Mouse (Mus musculus) heart, postnatal 25 days (tissue): Measurements from ENCODE around the gene Slc23a3. TPM values are rescaled to one million over a fixed set of nuclear protein-coding genes. Genes with fewer than 3 reads are reported as not detected.

Experiments
- DNase-seq: peaks from one replicate; pipeline ENCODE4 v3.0.0; 2022; ENCODE audit warnings: low spot score
- intact Hi-C: fragments of 180-260 bp; cut with DNase I; formaldehyde crosslinking; loops from one replicate; pipeline ENCODE4 v1.15.1; 2025
- total RNA-seq, 2 experiments: library from RNA; stranded (reverse); gene quantifications; 2 replicates each; pipeline ENCODE4 v1.2.3; 2021

The Slc23a3 gene
- total RNA-seq, 2 experiments from 2014 or later: 0.86 to 1.1 TPM

GRCm38 (mm10) chr1:75141486-75142190, 7.9 kb upstream of the Slc23a3 start:
- DNase-seq: peak; percentile 68
- intact Hi-C loops: loop anchor here (2.0 kb wide), 1 partner anchor 27 kb away; the partner anchor contains the start of gene Zfand2b

- DNase-seq: no peak
- intact Hi-C loops: no loop called here
These were observed 7.0 kb upstream of the Slc23a3 start for GRCm38 (mm10) chr1:75140601-75141190.

DNA sequence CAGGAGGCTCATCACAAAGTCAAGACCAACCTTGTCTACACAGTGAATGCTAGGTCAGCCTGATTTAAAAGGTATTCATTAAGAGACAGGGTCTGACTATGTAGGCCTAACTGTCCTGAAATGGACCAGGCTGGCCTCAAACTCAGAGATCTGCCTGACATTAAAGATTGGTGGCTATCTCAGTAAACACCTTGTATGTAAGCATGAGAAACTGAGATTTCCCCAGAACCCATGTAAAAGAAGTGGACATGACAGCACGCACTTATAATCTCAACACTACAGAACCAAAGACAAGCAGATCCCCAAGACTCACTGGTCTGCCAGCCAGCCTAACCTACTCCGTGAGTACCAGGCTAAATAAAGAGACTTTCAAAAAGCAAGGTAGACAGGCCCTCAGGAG, 4.8 kb upstream of the Slc23a3 start:
- intact Hi-C loops: no loop called here
- no peak for DNase-seq

- DNase-seq: no peak
- intact Hi-C loops: no loop called here
These were observed 3.0 kb upstream of the Slc23a3 start for GRCm38 (mm10) chr1:75136730-75137129.

DNA sequence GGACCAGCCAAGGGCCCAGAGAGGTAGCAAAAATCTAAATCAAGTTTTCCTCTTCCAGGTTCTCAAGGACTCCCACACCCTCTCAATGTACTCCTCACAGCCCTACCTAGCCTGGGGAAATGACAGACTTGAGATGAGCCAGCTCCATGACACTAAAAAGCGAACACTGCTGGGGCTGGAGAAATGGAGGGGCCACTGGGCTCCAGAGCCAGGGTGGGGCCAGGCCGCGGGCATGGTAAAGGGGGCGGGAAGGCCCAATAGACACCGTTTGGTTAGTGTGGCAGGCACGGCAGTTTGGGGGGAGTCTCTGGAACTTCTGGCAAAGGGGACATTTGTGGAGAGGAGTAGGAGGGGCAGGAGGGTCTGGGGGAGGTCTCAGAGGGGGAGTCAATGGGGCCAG, 2.6 kb upstream of the Slc23a3 start:
- intact Hi-C loops: no loop called here
- DNase-seq: no peak

DNA sequence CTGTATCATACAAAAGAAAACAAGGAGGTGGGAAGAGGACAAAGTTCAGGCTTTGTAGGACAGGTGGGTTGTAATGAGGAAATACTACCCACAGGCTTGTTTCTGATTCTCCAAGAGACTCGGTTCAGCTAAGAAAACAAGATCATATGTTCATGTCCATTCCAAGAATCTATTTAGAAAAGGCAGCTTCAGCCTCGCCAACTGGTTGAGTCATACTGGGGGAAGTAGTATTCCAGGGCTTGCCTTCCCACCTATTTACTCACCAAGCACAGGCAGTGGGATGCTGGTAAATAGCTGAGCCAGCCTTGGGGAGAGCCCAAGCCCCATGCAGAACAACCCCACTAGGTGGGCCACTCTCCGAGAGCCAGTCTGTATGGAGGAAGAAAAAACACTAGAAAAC, 5.0 kb downstream of the Slc23a3 start:
- no peak for DNase-seq
- intact Hi-C loops: no loop called here

- intact Hi-C loops: no loop called here
- no peak for DNase-seq
These were observed 8.3 kb downstream of the Slc23a3 start for GRCm38 (mm10) chr1:75125418-75125817.

DNA sequence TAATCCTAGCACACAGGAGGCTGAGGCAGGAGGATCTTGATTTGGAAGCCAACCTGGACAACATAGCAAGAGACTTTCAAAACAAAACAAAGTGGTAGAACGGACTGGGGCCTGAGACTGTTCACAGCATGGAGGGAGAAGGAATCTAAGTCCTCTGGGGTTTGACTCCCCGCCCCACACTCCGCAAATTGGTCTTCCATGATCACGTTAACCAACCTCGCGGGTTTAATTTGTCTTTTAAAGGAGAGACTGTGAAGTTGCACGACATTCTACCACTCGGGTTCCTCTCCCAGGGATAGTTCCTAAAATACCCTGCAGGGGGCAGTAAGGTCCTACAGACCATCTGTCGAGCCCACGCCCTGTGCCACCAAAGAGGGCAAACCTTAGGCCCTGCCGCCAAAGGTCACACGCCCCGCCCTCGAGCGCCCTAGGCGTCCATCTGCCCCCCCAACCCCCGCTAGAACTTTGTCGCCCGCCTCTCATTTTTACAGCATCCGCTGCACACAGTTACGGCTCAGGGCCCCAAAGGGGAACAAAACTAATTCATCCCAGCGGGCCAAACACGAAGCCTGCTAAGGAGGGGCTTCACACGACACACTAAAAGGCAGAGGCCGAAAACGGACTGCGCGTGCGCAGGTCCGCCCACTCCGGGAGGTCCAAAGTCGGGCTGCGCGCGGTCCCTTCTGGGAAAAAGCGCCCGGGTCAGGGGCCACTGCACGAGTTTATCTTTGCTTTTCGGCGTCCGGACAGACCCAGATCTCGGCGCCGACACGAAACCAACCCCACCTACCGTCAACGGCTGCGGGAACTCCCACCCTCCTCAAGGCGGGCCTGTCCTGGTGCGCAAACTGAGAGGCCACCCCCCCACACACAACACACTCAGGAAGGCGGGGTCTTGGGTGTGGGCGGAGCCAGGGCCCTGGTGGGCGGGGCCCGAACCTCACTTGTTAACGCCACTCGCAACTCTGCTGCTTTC, 9.1 kb downstream of the Slc23a3 start, which contains the start of gene Nhej1:
TSS of gene Nhej1 (minus strand) at position 855 of the 976 bp plus-strand sequence.
- peak; percentile 85 for DNase-seq
- intact Hi-C loops: no loop called here

GRCm38 (mm10) chr1:75122211-75122610, 11.5 kb downstream of the Slc23a3 start:
- intact Hi-C loops: no loop called here
- DNase-seq: no peak

Other genes with a start within 250 kb of the Slc23a3 start
- gene Fev, start 248.5 kb downstream of the Slc23a3 start, total RNA-seq: not detected
- not detected for gene Cryba2, start 240.7 kb downstream of the Slc23a3 start, total RNA-seq
- not detected for gene Cfap65, start 198.3 kb downstream of the Slc23a3 start, total RNA-seq
- under 1 TPM in 1 of 2 experiments, not detected in 1; 0.11 TPM for gene Ihh, start 182.2 kb downstream of the Slc23a3 start, total RNA-seq
- 1 to 10 TPM; 3.9 to 4.0 TPM for gene Nhej1, start 8.7 kb downstream of the Slc23a3 start, total RNA-seq
- 10 to 100 TPM; 21.3 to 23.7 TPM for gene Cnppd1, start 8.8 kb upstream of the Slc23a3 start, total RNA-seq
- 10 to 100 TPM; 19.5 to 23.5 TPM for gene Retreg2, start 8.9 kb upstream of the Slc23a3 start, total RNA-seq
- gene Zfand2b, start 34.8 kb upstream of the Slc23a3 start, total RNA-seq: 10 to 100 TPM; 14.2 to 15.3 TPM
- 10 to 100 TPM; 26.1 to 29.6 TPM for gene Abcb6, start 46.5 kb upstream of the Slc23a3 start, total RNA-seq
- 10 to 100 TPM; 11.2 to 12.9 TPM for gene Ankzf1, start 58.3 kb upstream of the Slc23a3 start, total RNA-seq
- gene Atg9a, start 58.3 kb upstream of the Slc23a3 start, total RNA-seq: 10 to 100 TPM; 68.2 to 72.9 TPM
- 1 to 10 TPM; 2.3 to 4.0 TPM for gene Glb1l, start 76.9 kb upstream of the Slc23a3 start, total RNA-seq
- 10 to 100 TPM; 45.2 to 48.8 TPM for gene Stk16, start 76.9 kb upstream of the Slc23a3 start, total RNA-seq
- 1,000 to 10,000 TPM; 1,036 to 1,088 TPM for gene Tuba4a, start 86.0 kb upstream of the Slc23a3 start, total RNA-seq
- gene A630095N17Rik, start 98.2 kb upstream of the Slc23a3 start, total RNA-seq: not detected
- 100 to 1,000 TPM in 1 of 2 experiments, 10 to 100 TPM in 1; 90.4 to 100 TPM for gene Dnajb2, start 102.5 kb upstream of the Slc23a3 start, total RNA-seq
- gene Ptprn, start 130.6 kb upstream of the Slc23a3 start, total RNA-seq: under 1 TPM; 0.86 to 0.92 TPM
- not detected for gene Resp18, start 144.5 kb upstream of the Slc23a3 start, total RNA-seq
- gene Dnpep, start 184.1 kb upstream of the Slc23a3 start, total RNA-seq: 10 to 100 TPM; 81.8 to 82.7 TPM
- 1,000 to 10,000 TPM; 1,261 to 1,294 TPM for gene Des, start 226.4 kb upstream of the Slc23a3 start, total RNA-seq
- gene Speg, start 241.4 kb upstream of the Slc23a3 start, total RNA-seq: 100 to 1,000 TPM; 141 to 144 TPM